Mouse (Mus musculus) liver, adult (tissue): ENCODE results near the gene Zbtb12.
A peak's percentile ranks its signal among the peaks of the same experiment; 100 is the strongest.

Experiments
- GATA4 ChIP-seq: IDR thresholded peaks from 2 replicates; pipeline ENCODE4 v1.6.1; 2014; ENCODE audit warnings: mild to moderate bottlenecking, low read length; ENCODE audit not compliant: insufficient replicate concordance

Gene Zbtb12

DNA sequence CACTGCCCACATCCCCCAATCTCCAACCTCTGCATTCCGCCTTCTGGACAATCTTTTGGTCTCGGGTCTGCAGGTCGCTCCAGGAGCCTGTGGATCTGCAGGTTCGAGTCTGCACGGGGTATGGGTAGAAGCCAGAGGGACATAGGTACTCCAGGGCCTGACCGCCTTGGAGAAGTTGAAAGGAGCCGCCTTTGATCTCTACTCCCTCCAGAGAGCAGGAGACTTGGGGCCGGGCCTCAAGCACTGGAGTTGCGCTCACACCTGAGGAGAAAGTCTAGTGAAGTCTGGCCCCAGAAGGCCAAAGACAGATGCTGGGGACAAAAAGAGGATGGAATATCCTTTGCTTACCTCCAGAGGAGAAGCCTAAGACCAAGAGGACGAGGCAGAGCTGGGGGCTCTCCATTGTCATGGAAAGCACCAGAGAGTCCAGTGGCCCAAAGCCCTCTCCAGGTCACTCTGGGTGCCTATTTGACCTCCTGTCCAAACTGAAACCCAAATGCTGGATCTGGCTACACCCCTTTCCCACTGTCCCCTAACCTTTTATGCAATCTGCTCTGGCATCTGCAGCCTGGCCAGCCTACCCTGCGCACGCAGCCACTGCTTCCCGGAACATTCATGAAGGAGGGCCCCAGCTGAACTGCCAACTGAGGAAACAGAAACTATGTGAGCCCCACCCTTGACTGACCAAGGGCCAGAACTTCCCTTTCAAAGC lies 17.4 kb upstream of the Zbtb12 start:
- peak; percentile 32; the same call in 1 of the 2 replicates for TF ChIP-seq GATA4

DNA sequence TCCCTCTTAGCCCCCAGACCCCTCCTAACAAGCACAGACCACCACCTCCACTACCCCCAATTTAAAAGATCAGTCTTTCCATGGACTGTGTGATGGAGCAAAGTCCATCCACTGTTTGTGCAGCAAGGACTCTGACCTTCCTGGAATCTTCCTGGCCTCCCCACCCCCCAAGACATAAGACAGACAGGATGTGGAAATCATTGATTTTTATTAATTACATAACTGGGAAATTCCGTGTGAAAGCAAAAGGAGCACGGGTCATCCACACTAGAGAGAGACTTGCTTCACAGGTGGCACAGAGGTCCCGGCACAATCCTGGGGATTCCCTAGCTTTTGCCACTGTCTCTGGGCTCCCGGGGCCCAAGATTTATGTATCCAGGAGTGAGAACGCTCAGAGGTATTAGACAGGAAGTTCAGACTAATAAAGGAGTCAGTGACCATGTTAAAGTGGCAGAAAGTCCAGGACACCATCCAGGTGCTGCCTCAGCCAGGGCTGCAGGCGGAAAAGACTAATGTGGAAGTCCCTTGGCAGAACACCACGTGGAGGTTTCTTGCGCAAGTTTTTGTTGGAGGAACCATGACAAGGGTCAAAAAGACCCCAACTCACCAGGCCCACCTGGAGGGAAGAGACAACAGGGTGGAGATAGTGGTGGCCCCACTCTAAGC lies 16.7 kb upstream of the Zbtb12 start, which contains the start of gene Cfb:
TSS of gene Cfb (minus strand) at position 103 of the 666 bp plus-strand sequence.
- no peak; the same call in 1 of the 2 replicates for TF ChIP-seq GATA4

DNA sequence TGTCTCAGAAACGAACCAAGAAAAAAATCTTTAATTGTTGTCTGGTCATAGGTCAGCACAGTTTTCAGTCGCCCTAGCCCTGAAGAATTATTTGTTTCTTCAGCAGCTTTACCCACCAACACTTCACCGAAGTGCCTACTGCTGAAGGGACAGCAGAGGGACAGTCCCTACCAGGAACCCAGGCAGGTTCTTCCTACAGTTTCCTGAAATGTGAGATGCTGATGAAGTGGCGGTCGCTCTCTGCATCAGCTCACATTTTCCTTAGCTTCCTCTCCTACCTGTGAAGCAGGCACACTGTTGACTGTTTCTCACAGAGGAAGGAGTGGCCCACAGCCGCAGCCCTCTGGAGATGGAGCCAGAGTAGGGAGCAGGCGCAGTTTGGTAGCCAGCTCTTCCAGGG lies 13.3 kb upstream of the Zbtb12 start:
- TF ChIP-seq GATA4 = no peak

DNA sequence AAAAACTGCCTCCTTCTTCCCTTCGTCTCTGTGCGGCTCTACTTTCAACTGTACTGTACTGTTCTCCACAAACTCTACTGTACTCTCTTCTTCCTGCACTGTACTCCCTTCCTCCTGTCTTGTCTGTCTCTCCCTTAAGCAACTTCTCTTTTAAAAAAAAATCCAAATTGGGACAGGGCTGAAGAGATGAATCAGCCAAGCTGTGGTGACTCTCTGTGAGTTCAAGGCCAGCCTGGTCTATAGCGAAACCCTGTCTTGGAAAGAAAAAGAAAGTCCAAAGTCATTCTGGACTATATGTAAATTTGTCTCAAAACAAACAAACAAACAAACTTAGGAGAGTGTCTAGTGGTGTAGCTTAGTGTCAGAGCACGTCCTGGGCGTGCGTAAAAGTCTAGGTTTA lies 5.0 kb upstream of the Zbtb12 start:
- no peak for TF ChIP-seq GATA4

DNA sequence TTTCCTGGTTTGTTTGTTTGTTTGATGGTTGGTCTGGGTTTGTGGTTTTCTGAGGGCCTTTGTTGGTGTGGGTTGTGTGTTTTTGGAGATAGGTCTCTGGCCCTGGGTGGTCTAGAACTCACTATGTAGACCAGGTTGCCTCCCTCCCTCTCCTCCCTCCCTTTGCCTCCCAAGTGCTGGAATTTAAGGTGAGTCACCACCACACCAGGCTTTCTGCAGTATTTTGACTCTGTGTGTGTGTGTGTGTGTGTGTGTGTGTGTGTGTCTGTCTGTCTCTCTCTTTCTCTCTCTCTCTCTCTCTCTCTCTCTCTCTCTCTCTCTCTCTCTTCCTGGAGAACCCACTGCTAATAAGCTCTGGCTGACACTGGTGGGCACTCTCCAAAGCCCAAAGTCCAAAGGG lies 1.9 kb downstream of the Zbtb12 start:
- TF ChIP-seq GATA4 = no peak

DNA sequence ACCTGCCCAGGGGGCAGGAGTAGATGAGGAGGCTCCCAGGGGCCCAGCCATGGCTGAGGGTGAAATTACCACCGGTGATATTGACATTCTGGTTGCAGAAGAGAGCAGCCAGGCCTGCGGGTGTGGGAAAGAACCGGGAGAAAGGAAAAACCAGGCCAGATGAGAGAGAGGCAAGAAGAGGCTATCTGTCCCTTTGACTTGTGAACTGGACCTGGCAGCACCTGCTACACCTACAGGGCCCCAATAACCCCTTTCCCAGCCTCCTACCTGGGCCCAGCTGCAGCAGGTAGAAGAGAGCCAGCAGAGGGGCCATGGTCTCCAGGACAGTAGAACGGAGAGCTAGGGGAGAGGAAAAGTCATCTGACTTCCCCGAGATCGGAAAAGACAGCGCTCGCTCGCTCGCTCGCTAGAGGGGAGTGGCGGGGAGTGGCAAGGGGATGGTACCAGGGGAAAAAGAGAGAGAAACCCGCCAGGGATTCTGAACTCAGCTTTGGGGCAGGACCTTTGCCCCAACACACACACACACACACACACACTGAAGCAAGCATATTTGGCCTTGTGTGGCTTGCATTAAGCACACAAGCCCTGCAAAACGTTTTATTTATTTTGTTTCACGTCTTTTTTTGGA lies 2.5 kb downstream of the Zbtb12 start, which contains the start of gene Gm20547:
TSS of gene Gm20547 (minus strand) at position 360 of the 628 bp plus-strand sequence.
- TF ChIP-seq GATA4 = no peak

DNA sequence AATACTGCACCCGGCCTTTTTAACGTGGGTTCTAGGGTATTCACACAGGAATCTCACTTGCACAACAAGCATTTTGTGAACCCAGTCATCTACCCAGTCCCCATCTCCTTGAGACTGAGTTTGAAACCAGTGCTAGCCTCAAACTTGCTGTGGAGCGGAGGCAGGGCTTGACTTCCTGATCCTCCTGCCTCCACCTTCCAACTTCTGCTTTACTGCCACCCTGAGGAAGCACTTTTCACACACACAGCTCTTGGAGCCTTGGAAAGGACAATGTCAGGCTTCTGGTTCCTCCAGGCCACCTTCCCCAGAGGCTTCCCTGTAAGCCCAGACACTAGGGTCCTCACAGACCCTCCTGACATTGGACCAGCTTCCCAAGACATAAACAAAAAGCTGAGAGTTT lies 4.0 kb downstream of the Zbtb12 start:
- TF ChIP-seq GATA4 = no peak

DNA sequence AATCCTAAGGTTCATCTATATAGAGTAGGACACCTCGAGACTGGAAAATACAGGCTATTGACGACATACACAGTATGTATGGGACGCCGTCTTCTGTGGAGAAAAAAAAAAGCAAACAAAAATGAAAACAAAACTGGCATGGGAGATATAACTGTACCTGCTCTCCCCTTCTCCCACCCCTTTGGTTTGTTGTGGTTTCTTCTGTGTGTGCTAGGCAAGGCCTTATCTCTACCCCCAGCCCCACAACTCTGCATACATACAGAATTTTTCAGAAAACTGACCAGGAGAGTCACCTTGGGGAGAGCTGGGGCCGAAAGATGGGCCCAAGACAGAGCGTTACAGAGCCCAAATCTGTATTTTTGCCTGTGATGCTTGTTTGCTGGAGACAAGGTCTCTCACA lies 5.4 kb downstream of the Zbtb12 start:
- no peak for TF ChIP-seq GATA4

DNA sequence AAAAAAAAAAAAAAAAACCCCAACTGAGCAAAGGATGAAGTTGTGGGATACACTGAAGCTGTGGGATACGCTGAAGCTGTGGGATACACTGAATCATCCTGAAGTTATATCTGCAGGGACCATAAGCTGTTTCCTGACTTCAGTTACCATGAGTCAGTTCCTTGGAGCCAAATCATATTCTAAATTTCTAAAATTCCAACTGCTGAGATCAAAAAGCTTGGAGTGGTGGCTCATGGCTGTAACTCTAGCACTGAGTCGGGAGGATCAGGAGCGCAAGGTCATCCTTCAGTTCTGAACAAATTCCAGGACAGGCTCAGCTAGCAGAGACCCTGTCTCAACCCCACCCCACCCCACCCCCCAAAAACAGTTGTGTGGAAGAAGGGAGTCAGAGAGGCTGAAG lies 6.3 kb downstream of the Zbtb12 start:
- TF ChIP-seq GATA4 = no peak

DNA sequence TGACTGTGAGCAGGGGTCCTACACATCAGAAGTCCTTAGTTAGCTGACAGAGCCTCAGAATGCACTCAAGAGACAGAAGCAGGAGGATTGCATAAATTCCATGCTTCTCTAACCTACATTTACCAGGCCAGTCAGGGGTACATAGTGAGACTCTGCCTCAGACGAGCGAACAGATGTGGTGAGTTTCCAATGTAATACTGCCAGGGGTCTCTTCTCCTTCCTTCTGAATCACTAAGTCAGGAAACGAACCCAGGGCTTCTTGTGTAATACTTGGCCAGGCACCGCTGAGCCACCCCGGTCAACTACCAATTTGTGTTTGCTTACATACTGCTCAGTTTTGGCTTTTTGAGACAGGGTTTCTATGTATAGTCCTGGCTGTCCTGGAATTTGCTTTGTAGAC lies 8.7 kb downstream of the Zbtb12 start:
- no peak for TF ChIP-seq GATA4

DNA sequence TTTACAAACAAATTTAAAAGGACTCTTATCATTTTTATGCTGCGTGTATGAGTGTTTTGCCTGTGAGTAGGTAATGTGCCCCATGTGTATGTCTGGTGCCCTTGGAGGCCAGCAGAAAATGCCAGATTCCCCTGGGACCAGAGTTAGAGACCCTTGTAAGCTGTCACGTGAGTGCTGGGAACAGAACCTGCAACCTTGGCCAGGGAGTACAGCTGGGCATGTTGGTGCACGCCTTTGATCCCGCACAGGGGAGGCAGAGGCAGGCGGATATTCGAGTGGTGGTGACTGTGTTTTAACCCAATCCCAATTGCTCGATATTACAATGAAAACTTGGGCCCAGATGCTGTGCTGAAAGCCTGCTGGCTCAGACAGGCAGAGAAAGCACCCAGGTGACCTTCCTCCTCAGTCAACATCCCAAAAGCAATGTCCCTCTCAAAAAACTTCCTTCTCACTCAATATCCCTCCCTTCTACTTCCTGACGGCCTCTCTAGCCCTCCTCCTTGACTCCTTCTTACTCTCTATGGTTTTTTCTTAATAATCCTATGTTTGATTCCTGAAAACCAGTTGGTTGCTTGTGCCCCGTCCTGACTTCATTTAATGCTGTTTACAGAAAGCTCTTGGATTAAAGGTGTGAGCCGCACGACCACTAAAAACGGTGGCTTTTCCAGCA lies 10.9 kb downstream of the Zbtb12 start:
- TF ChIP-seq GATA4 = no peak

DNA sequence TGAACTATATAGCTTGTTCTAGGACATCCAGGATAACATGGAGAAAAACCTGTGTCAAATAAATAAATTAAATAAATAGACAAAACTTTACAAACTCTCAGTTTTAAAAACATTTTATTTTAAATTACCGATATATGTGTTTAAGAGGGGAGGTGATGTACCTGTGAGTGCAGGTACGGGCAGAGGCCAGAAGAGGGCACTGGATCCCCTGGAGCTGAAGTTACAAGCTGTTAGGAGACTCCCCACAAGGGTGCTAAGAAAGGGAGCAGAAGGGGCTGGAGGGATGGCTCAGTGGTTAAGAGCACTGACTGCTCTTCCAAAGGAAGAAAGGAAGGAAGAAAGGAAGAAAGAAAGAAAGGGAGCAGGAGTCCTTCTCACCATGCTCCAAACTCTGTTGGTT lies 12.1 kb downstream of the Zbtb12 start:
- no peak for TF ChIP-seq GATA4

DNA sequence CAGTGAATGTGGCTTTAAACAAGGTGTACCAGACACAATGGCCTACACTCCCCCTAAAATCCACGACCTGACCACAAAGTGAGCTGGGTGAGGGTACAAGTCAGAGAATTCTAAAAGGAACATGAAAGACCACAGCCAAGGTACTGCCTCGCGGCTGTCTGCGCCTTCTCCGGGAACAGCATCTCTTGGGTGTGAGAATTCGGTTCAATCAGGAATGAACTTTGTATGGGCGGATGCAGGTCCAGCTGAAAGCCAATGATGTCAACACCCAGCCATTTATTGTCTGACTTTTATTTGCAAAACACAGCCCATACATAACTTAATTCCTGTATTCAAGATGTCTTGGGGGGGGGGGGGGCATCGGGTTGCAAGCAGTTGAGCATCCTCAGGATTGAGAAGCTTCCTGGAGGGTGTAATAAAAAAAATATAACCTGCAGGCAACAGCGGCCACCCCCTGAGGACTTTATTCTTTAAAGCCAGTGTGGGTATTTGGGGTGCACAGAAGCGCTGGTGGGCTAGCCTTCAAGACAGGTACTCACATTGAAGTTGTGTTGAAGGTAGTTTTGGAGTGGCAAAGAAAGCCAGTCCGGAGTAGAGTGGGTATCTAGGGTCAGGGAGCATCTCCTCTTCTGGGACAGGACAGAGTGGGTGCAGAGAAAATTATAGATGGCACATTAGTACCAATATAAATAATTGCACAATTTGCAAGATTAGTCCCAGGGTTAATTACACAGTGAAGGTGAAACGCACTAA lies 14.0 kb downstream of the Zbtb12 start:
- TF ChIP-seq GATA4 = no peak

DNA sequence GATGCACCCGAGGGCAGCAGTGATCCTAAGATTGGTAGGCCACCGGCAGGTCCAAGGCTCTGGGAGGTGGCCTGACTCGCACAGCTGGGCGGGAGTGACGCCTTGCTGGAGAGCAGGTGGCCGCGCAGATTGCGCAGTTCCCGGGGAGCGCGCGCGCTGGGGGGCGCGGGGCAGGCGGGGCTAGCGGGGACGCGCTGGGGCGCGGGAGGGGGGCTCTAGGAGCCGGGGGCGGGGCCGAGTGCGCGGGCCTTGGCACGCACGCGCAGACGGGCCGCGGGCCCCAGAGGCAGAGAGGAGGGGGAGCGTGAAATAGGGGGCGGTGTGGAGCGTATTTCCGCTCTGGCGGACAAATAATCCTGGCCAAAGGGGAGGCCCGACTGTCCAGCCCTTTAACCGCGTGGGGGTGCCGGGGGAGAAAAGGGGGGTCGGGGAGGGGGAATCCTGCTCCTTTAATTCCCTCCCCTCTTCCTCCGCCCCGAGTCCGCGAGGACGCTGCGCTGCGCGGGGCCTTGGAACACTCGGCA lies 14.9 kb downstream of the Zbtb12 start:
- no peak for TF ChIP-seq GATA4

DNA sequence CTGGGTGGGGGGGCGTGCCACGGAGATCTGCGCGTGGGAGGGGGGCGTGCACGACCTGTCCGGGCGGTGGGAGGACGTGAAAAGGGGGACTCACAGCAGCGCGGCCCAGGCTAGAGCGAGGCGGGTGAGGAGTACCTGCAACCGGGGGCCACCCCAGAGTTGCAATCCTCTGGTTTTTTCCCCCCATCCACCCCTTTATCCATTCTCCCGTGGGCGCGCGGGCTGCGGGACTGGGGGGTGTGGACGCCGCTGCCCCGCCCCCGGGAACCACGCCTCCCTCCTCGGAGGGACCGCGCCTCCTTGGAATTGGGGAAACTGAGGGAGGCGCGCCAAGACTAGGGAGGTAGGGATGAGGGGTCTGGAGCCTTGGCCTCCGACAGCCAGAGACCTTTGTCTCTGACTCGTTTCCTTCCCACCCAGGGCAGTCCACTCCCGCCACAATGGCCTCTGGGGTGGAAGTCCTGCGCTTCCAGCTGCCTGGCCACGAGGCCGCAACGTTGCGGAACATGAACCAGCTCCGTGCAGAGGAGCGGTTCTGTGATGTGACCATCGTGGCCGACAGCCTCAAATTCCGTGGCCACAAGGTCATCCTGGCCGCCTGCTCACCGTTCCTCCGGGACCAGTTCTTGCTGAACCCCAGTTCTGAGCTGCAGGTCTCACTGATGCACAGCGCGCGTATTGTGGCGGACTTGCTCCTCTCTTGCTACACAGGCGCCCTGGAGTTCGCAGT lies 15.7 kb downstream of the Zbtb12 start:
- no peak for TF ChIP-seq GATA4

DNA sequence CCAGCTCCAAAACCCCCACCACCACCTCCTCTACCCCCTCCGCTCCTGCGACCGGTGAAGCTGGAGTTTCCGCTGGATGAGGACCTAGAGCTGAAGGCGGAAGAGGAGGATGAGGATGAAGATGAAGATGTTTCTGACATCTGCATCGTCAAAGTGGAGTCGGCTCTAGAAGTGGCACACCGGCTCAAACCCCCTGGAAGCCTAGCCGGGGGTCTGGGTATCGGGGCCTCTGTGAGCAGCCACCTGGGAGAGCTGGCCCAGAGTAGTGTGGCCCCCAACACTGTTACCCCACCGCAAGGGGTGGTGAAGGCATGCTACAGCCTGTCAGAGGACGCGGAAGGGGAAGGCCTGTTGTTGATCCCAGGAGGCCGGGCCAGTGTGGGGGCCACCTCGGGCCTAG lies 16.4 kb downstream of the Zbtb12 start:
- no peak for TF ChIP-seq GATA4
